Mouse (Mus musculus): ENCODE measurements at regions not wholly inside any gene's neighbourhood (a gene's known extent, or its start where the extent isn't known, plus 50 kb on each side); places are given as distances from the start of the nearest gene placed in this dataset.
A peak's percentile ranks its signal among the peaks of the same experiment; 100 is the strongest.

DNA sequence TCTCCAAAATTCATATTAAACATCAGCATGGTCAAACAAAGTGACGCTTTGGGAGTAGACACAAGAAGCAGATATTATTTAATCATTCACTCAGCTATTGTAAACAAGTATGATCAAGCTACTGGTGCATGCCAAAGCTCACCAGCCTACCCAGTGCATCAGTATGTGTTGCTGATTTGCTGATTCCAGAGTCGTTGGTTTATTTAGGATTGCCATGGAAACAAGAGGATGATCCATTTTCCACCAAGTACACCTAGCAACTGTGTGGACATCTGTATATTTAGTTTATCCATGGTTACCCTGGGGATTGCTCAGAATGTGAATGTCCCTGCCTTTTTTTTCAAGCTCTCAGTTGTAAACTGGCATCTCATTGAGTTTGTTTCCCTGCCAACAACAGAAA is 481.9 kb upstream of the Gm11114 start:
- Histone ChIP-seq H3K4me2 (ENCODE audit: low read length) (no peak overlapping the region), H3K4me3 (replicated peaks; ENCODE audit: low read depth, low read length) (no peak overlapping the region), H3K4me1 (replicated peaks; ENCODE audit: insufficient read depth, low read length) (no peaks in the 10 kb centered on the region), H3K27me3 (ENCODE audit: insufficient read depth, low read length) (no peaks in the 10 kb centered on the region), H3K9me3 (replicated peaks; ENCODE audit: low read length) (no peaks in the 10 kb centered on the region), H3K9ac (ENCODE audit: low read depth, low read length) (no peak overlapping the region), H3K27ac (no peak overlapping the region), H3K36me3 (ENCODE audit: insufficient read depth, low read length) (no peaks in the 10 kb centered on the region)
- DNase-seq (ENCODE audit: low spot score) (no peak), ATAC-seq (replicated peaks; ENCODE audit: low FRiP score, low read depth) (no peak)
- no peak for TF ChIP-seq CTCF (IDR thresholded peaks at IDR 0.05; ENCODE audit: low read depth)
- WGBS, result 77% methylated on average over 2 of the region's 2 CpGs

DNA sequence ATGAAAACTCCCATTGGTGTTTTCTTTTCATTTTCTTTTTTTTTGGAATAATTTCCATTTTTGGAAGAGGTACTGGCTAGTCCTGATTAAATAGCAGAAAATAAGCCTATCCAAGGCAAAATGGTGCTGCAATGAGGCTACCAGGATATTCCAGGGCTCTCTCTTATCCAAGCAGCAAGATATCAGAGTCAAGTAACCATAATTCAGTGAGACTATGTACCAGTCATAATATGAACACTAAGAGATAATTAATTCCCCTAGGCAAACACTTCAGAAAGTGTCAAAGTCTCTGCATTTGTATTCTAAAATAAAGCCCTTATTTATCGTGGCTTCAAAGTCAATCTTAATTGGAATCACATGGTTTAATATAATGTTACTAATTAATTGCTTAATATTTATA is 475.1 kb upstream of the Gm11114 start:
- no peaks in the 10 kb centered on the region for H3K4me1 ChIP-seq (replicated peaks; ENCODE audit: insufficient read depth, low read length)
- H3K27me3 ChIP-seq (ENCODE audit: insufficient read depth, low read length), result no peaks in the 10 kb centered on the region
- H3K4me2 ChIP-seq (ENCODE audit: low read length), result no peak overlapping the region
- ATAC-seq (replicated peaks; ENCODE audit: low FRiP score, low read depth) (no peak), DNase-seq (ENCODE audit: low spot score) (no peak)
- no peak for TF ChIP-seq CTCF (IDR thresholded peaks at IDR 0.05; ENCODE audit: low read depth)
- H3K4me3 ChIP-seq (replicated peaks; ENCODE audit: low read depth, low read length), result no peak overlapping the region
- H3K9me3 ChIP-seq (replicated peaks; ENCODE audit: low read length), result no peaks in the 10 kb centered on the region
- no peak overlapping the region for H3K27ac ChIP-seq
- H3K36me3 ChIP-seq (ENCODE audit: insufficient read depth, low read length), result no peaks in the 10 kb centered on the region
- H3K9ac ChIP-seq (ENCODE audit: low read depth, low read length), result no peak overlapping the region
- WGBS, result 82% methylated on average over 1 of the region's 1 CpGs

DNA sequence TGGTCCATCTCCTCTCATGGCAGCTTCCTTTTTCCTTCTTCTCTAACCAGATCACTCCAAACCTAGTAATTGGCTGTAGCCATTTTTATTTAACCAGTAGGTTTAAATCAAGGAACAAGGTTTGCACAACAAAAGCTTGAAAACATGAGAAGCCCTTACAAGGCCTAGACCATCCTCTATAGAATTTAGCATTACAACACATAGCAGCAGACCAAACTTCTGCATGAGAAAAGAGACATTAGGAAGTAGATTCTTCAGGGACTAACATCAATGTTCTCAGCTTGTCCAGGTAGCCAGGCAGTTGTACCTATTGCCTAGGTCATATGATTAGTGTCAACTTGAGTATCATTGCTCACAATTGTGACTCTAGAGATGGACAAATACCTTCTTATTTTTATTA is 468.6 kb upstream of the Gm11114 start:
- H3K4me1 ChIP-seq (replicated peaks; ENCODE audit: insufficient read depth, low read length), result no peaks in the 10 kb centered on the region
- TF ChIP-seq CTCF (IDR thresholded peaks at IDR 0.05; ENCODE audit: low read depth), result no peak
- DNase-seq (ENCODE audit: low spot score), result no peak

DNA sequence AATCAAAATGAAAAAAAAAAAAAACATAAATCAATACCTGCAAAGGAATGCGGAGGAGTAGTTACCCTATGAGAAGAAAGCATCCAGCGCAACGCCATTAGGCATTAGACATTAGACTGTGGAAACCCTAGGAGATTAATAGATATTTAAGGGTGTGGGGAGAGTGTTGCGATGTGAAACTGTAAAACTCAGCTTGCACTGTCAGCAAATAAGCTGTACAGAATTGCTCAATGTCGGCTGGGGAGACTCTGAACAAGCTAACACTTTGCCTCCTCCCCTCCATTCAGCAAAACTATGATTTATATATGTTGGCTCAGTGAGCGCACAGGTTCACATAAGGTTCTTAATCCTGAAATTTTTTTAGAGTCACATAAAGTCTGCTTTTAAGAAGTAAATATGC is 451.0 kb upstream of the Gm11114 start:
- Histone ChIP-seq H3K9ac (ENCODE audit: low read depth, low read length) (no peak overlapping the region), H3K9me3 (replicated peaks; ENCODE audit: low read length) (no peaks in the 10 kb centered on the region), H3K27ac (no peak overlapping the region), H3K4me1 (replicated peaks; ENCODE audit: insufficient read depth, low read length) (no peaks in the 10 kb centered on the region), H3K27me3 (ENCODE audit: insufficient read depth, low read length) (no peaks in the 10 kb centered on the region), H3K4me2 (ENCODE audit: low read length) (no peak overlapping the region), H3K4me3 (replicated peaks; ENCODE audit: low read depth, low read length) (no peak overlapping the region), H3K36me3 (ENCODE audit: insufficient read depth, low read length) (no peaks in the 10 kb centered on the region)
- ATAC-seq (replicated peaks; ENCODE audit: low FRiP score, low read depth), result no peak
- TF ChIP-seq CTCF (IDR thresholded peaks at IDR 0.05; ENCODE audit: low read depth), result no peak
- 30% methylated on average over 6 of the region's 6 CpGs for WGBS
- DNase-seq (ENCODE audit: low spot score), result peak; percentile 47

More for the DNA sequence above, 468.6 kb upstream of the Gm11114 start:
- Histone ChIP-seq H3K4me3 (replicated peaks; ENCODE audit: low read depth, low read length) (no peak overlapping the region), H3K27ac (no peak overlapping the region), H3K9me3 (replicated peaks; ENCODE audit: low read length) (no peaks in the 10 kb centered on the region), H3K4me2 (ENCODE audit: low read length) (no peak overlapping the region), H3K27me3 (ENCODE audit: insufficient read depth, low read length) (no peaks in the 10 kb centered on the region), H3K9ac (ENCODE audit: low read depth, low read length) (no peak overlapping the region), H3K36me3 (ENCODE audit: insufficient read depth, low read length) (no peaks in the 10 kb centered on the region)
- no peak for ATAC-seq (replicated peaks; ENCODE audit: low FRiP score, low read depth)

DNA sequence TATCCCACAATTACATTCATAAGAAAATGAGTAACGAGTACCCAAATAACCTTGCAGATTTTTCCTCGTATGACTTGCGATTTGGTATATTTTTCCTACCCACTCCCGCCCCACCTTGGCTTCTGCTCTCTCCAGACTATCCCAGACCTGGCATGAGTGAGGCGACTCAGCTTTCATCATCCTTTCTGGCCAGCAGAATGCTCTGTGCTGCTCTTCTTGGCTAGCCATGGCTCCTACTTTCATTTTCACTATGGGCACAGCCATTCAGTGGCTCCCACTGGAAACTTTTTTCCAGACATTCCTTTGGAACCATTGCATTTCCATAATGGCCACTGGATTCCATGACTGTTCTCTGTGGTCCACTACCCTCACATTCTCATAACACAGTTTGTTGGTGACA is 449.1 kb upstream of the Gm11114 start:
- 86% methylated on average over 5 of the region's 5 CpGs for WGBS
- Histone ChIP-seq H3K4me2 (ENCODE audit: low read length) (no peak overlapping the region), H3K4me1 (replicated peaks; ENCODE audit: insufficient read depth, low read length) (no peaks in the 10 kb centered on the region), H3K27ac (no peak overlapping the region), H3K36me3 (ENCODE audit: insufficient read depth, low read length) (no peaks in the 10 kb centered on the region), H3K9ac (ENCODE audit: low read depth, low read length) (no peak overlapping the region), H3K27me3 (ENCODE audit: insufficient read depth, low read length) (no peaks in the 10 kb centered on the region), H3K9me3 (replicated peaks; ENCODE audit: low read length) (no peaks in the 10 kb centered on the region), H3K4me3 (replicated peaks; ENCODE audit: low read depth, low read length) (no peak overlapping the region)
- no peak for TF ChIP-seq CTCF (IDR thresholded peaks at IDR 0.05; ENCODE audit: low read depth)
- DNase-seq (ENCODE audit: low spot score), result no peak
- no peak for ATAC-seq (replicated peaks; ENCODE audit: low FRiP score, low read depth)

DNA sequence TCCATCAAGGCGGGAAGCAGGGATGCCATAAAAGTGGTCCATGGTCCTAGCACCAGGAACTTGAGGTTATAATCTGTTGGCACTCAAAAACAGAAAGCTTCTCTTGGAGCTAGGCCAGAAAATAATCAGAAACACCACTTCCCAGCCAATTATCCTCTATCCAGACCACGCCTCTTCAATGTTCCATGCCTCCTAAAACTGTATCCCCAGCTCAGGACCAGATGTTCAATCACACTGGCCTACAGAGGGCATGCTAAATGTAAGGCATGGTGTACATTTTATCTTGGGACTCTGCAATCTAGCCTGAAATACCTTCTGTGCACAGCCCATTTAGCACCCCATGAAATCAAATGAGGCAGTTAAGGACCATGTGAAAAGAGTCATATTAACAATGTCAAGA is 418.4 kb upstream of the Gm11114 start:
- ATAC-seq (replicated peaks; ENCODE audit: low FRiP score, low read depth) (no peak), DNase-seq (ENCODE audit: low spot score) (no peak)
- H3K4me1 ChIP-seq (replicated peaks; ENCODE audit: insufficient read depth, low read length), result no peaks in the 10 kb centered on the region
- no peak for TF ChIP-seq CTCF (IDR thresholded peaks at IDR 0.05; ENCODE audit: low read depth)
- H3K9me3 ChIP-seq (replicated peaks; ENCODE audit: low read length), result no peaks in the 10 kb centered on the region
- no peaks in the 10 kb centered on the region for H3K27me3 ChIP-seq (ENCODE audit: insufficient read depth, low read length)
- no peaks in the 10 kb centered on the region for H3K36me3 ChIP-seq (ENCODE audit: insufficient read depth, low read length)
- no peak overlapping the region for H3K4me2 ChIP-seq (ENCODE audit: low read length)
- 82% methylated on average over 2 of the region's 2 CpGs for WGBS
- no peak overlapping the region for H3K27ac ChIP-seq
- H3K4me3 ChIP-seq (replicated peaks; ENCODE audit: low read depth, low read length), result no peak overlapping the region
- H3K9ac ChIP-seq (ENCODE audit: low read depth, low read length), result no peak overlapping the region

DNA sequence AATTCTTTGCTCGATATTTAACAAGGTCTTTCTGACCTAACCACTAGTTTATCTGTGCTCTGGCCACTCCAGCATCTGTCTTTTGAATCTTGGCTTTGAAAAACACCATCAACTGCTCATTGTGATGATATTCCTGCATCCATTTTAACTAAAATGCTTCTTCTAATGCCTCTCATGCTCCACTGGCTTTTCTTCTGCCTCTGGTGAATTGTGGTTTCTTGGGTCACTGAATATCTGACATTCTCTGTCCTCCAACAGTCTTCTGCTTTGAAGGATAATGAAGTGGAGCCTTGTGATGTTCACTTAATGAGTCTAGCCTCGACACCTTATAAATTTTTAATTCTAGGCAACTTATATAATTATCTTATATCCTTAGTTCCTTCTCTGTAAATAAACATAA is 416.5 kb upstream of the Gm11114 start:
- no peak for TF ChIP-seq CTCF (IDR thresholded peaks at IDR 0.05; ENCODE audit: low read depth)
- H3K4me1 ChIP-seq (replicated peaks; ENCODE audit: insufficient read depth, low read length), result no peaks in the 10 kb centered on the region
- no peaks in the 10 kb centered on the region for H3K36me3 ChIP-seq (ENCODE audit: insufficient read depth, low read length)
- H3K9ac ChIP-seq (ENCODE audit: low read depth, low read length), result no peak overlapping the region
- H3K27me3 ChIP-seq (ENCODE audit: insufficient read depth, low read length), result no peaks in the 10 kb centered on the region
- 44% methylated on average over 2 of the region's 2 CpGs for whole genome bisulfite sequencing
- DNase-seq (ENCODE audit: low spot score) (peak; percentile 6), ATAC-seq (replicated peaks; ENCODE audit: low FRiP score, low read depth) (no peak)
- no peak overlapping the region for H3K27ac ChIP-seq
- no peaks in the 10 kb centered on the region for H3K9me3 ChIP-seq (replicated peaks; ENCODE audit: low read length)
- H3K4me3 ChIP-seq (replicated peaks; ENCODE audit: low read depth, low read length), result no peak overlapping the region
- H3K4me2 ChIP-seq (ENCODE audit: low read length), result no peak overlapping the region

All from kidney, postnatal 0 days (tissue).